Mouse (Mus musculus) MEL (cell line): ENCODE data around the gene Fermt2.

Source experiments
- CHD1 ChIP-seq: IDR thresholded peaks from 2 replicates; pipeline ENCODE4 v1.6.1; 2012; ENCODE audit warnings: low read depth, mild to moderate bottlenecking, inconsistent platforms, low read length, improper control_type of control experiment
- CTCF ChIP-seq, 3 experiments: IDR thresholded peaks in 2 of 3; conservative IDR thresholded peaks in 1 of 3; 2 replicates each; pipeline ENCODE4 v1.5.1; 2011 to 2012; ENCODE audit warnings: low read length in 3 of 3, low read depth in 2 of 3, mild to moderate bottlenecking in 2 of 3, improper control_type of control experiment in 1 of 3, inconsistent platforms in 1 of 3, mixed read lengths in 1 of 3, moderate library complexity in 1 of 3; ENCODE audit not compliant: control insufficient read depth in 1 of 3, insufficient read depth in 1 of 3, poor library complexity in 1 of 3, severe bottlenecking in 1 of 3
- E2F4 ChIP-seq: IDR thresholded peaks from 2 replicates; pipeline ENCODE4 v1.6.1; 2011; ENCODE audit warnings: low read depth, low read length, improper control_type of control experiment, borderline replicate concordance
- ELF1 ChIP-seq: IDR thresholded peaks from 2 replicates; pipeline ENCODE4 v1.6.1; 2014; ENCODE audit warnings: low read depth, mild to moderate bottlenecking, inconsistent platforms, low read length, improper control_type of control experiment, moderate library complexity
- ETS1 ChIP-seq: IDR thresholded peaks from 2 replicates; pipeline ENCODE4 v1.6.1; 2012; ENCODE audit warnings: low read depth, mild to moderate bottlenecking, inconsistent platforms, low read length, improper control_type of control experiment, moderate library complexity
- GATA1 ChIP-seq: IDR thresholded peaks from 2 replicates; pipeline ENCODE4 v1.6.1; 2011; ENCODE audit warnings: low read depth, low read length, improper control_type of control experiment
- MAFK ChIP-seq: IDR thresholded peaks from 2 replicates; pipeline ENCODE4 v1.6.1; 2011; ENCODE audit warnings: low read depth, mild to moderate bottlenecking, low read length, improper control_type of control experiment, borderline replicate concordance
- RAD21 ChIP-seq: IDR thresholded peaks from 2 replicates; pipeline ENCODE4 v1.6.1; 2011; ENCODE audit warnings: mild to moderate bottlenecking, low read depth, low read length, improper control_type of control experiment
- USF1 ChIP-seq: IDR thresholded peaks from 2 replicates; pipeline ENCODE4 v1.6.1; 2014; ENCODE audit warnings: low read depth, mild to moderate bottlenecking, inconsistent platforms, low read length, improper control_type of control experiment, moderate library complexity
- ZMIZ1 ChIP-seq: IDR thresholded peaks from 2 replicates; pipeline ENCODE4 v1.6.1; 2012; ENCODE audit warnings: low read depth, mild to moderate bottlenecking, inconsistent platforms, low read length, improper control_type of control experiment, moderate library complexity
- ZNF384 ChIP-seq: IDR thresholded peaks from 2 replicates; pipeline ENCODE4 v1.6.1; 2012; ENCODE audit warnings: low read depth, mild to moderate bottlenecking, inconsistent platforms, low read length, improper control_type of control experiment

- TF ChIP-seq ZNF384 (no peak), CTCF (IDR thresholded peaks at IDR 0.05 in 2 of 3, conservative IDR thresholded peaks at IDR 0.05 in 1 of 3; ENCODE audit: control insufficient read depth in 1 of 3, insufficient read depth in 1 of 3, low read depth in 2 of 3, low read length in 3 of 3, poor library complexity in 1 of 3, severe bottlenecking in 1 of 3) (no peak), E2F4 (no peak), USF1 (no peak), GATA1 (no peak), ELF1 (no peak), RAD21 (no peak), ZMIZ1 (no peak), MAFK (no peak), ETS1 (no peak), CHD1 (no peak)
These were observed 68.0 kb downstream of the Fermt2 start for GRCm38 (mm10) chr14:45461945-45462344.
